28 mouse cellular contexts compared by ENCODE assay signal in genomic region chr13:55969473-55969872, GRCm38 (mm10).
DNase-seq lines count a peak whose midpoint lies in the region; ATAC-seq and TF ChIP-seq lines count a peak whose summit lies in the region.
"Had no signal": no experiment of that assay in that cellular context is flagged by ENCODE, and none has a peak within 500 bp of the region (broad histone marks: within the 10 kb centered on the region; RNA-seq: fewer than 3 reads in every experiment).

No protein-coding gene starts in this region.

- H3K4me3 ChIP-seq in forebrain, postnatal 0 days (ENCODE audit: low read depth, low read length), result no peak overlapping the region
- H3K4me3 ChIP-seq in forebrain, embryonic 12.5 days (replicated peaks), result no peak overlapping the region
- H3K4me3 ChIP-seq in liver, postnatal 0 days (ENCODE audit: low read depth, low read length), result no peak overlapping the region
- no peak overlapping the region for H3K4me3 ChIP-seq in liver, embryonic 12.5 days
- H3K4me3 ChIP-seq in MEL (ENCODE audit: control insufficient read depth in 1 of 2, insufficient read depth in 1 of 2, low read depth in 2 of 2, low read length in 2 of 2), result no peak overlapping the region
- H3K4me3 ChIP-seq in stomach, postnatal 0 days (ENCODE audit: low read depth, low read length), result no peak overlapping the region
- no peak overlapping the region for H3K4me3 ChIP-seq in thymus, adult 2 months (ENCODE audit: control insufficient read depth, insufficient read depth, low read length)
- H3K4me3 ChIP-seq: embryonic facial prominence, embryonic 15.5 days; forebrain, embryonic 15.5 days; heart, embryonic 13.5 days; hindbrain, embryonic 12.5 days; megakaryocyte, embryonic 14.5 days; midbrain, embryonic 15.5 days; myocyte; neural tube, embryonic 13.5 days had no signal

- H3K4me2 ChIP-seq in forebrain, postnatal 0 days (ENCODE audit: low read depth), result no peak overlapping the region
- H3K4me2 ChIP-seq in forebrain, embryonic 12.5 days, result no peak overlapping the region
- no peak overlapping the region for H3K4me2 ChIP-seq in liver, postnatal 0 days (ENCODE audit: low read depth, low read length)
- no peak overlapping the region for H3K4me2 ChIP-seq in liver, embryonic 12.5 days
- no peak overlapping the region for H3K4me2 ChIP-seq in stomach, postnatal 0 days (replicated peaks; ENCODE audit: low read depth)
- H3K4me2 ChIP-seq: embryonic facial prominence, embryonic 15.5 days; forebrain, embryonic 15.5 days; heart, embryonic 13.5 days; hindbrain, embryonic 12.5 days; midbrain, embryonic 15.5 days; neural tube, embryonic 13.5 days had no signal

- 85% methylated on average over 4 of the region's 4 CpGs for WGBS in forebrain, postnatal 0 days
- WGBS in forebrain, embryonic 12.5 days, result 84% methylated on average over 4 of the region's 4 CpGs
- 82% methylated on average over 4 of the region's 4 CpGs for WGBS in liver, postnatal 0 days (ENCODE audit: insufficient replicate concordance)
- WGBS in liver, embryonic 12.5 days (ENCODE audit: insufficient replicate concordance), result 69% methylated on average over 4 of the region's 4 CpGs
- WGBS in stomach, postnatal 0 days, result 91% methylated on average over 4 of the region's 4 CpGs
- WGBS in thymus, adult 2 months, result 93% methylated on average over 4 of the region's 4 CpGs

- no peak overlapping the region for H3K9ac ChIP-seq in forebrain, postnatal 0 days
- no peak overlapping the region for H3K9ac ChIP-seq in forebrain, embryonic 12.5 days
- H3K9ac ChIP-seq in liver, postnatal 0 days (replicated peaks), result no peak overlapping the region
- H3K9ac ChIP-seq in liver, embryonic 12.5 days, result no peak overlapping the region
- no peak overlapping the region for H3K9ac ChIP-seq in MEL (ENCODE audit: control insufficient read depth, low read depth, low read length, poor library complexity, severe bottlenecking)
- H3K9ac ChIP-seq in stomach, postnatal 0 days (ENCODE audit: low read length), result no peak overlapping the region
- H3K9ac ChIP-seq: embryonic facial prominence, embryonic 15.5 days; forebrain, embryonic 15.5 days; heart, embryonic 13.5 days; hindbrain, embryonic 12.5 days; midbrain, embryonic 15.5 days; neural tube, embryonic 13.5 days had no signal

- no peak for ATAC-seq in forebrain, postnatal 0 days
- ATAC-seq in forebrain, embryonic 12.5 days (ENCODE audit: low FRiP score), result no peak
- no peak for ATAC-seq in liver, postnatal 0 days
- ATAC-seq in liver, embryonic 12.5 days, result no peak
- no peak for ATAC-seq in stomach, postnatal 0 days (ENCODE audit: low FRiP score, low TSS enrichment)
- ATAC-seq: CD4-positive, CD25-positive, alpha-beta regulatory T cell, adult 4 months; forebrain, embryonic 15.5 days; inflammation-experienced regulatory T-cells, adult 6 months; midbrain, embryonic 15.5 days had no signal

- no peaks in the 10 kb centered on the region for H3K4me1 ChIP-seq in forebrain, postnatal 0 days (ENCODE audit: insufficient read depth)
- no peaks in the 10 kb centered on the region; the same call in 1 of the 2 replicates for H3K4me1 ChIP-seq in forebrain, embryonic 12.5 days
- H3K4me1 ChIP-seq in liver, postnatal 0 days (ENCODE audit: insufficient read depth), result no peaks in the 10 kb centered on the region
- no peaks in the 10 kb centered on the region for H3K4me1 ChIP-seq in liver, embryonic 12.5 days
- no peaks in the 10 kb centered on the region for H3K4me1 ChIP-seq in MEL (ENCODE audit: control insufficient read depth in 1 of 2, insufficient read depth in 2 of 2, low read length in 2 of 2)
- 0 out of 2 replicates have a peak, but pooled peaks cover 2% of the 10 kb centered on the region for H3K4me1 ChIP-seq in stomach, postnatal 0 days (replicated peaks; ENCODE audit: control insufficient read depth, insufficient read depth)
- no peaks in the 10 kb centered on the region for H3K4me1 ChIP-seq in thymus, adult 2 months (replicated peaks; ENCODE audit: control insufficient read depth, insufficient read depth, low read length)
- H3K4me1 ChIP-seq: embryonic facial prominence, embryonic 15.5 days; forebrain, embryonic 15.5 days; megakaryocyte, embryonic 14.5 days; midbrain, embryonic 15.5 days; neural tube, embryonic 13.5 days had no signal

- no peaks in the 10 kb centered on the region for H3K36me3 ChIP-seq in forebrain, postnatal 0 days (ENCODE audit: insufficient read depth)
- H3K36me3 ChIP-seq in forebrain, embryonic 12.5 days (replicated peaks), result no peaks in the 10 kb centered on the region
- H3K36me3 ChIP-seq in liver, postnatal 0 days (replicated peaks; ENCODE audit: insufficient read depth, low read length), result no peaks in the 10 kb centered on the region
- H3K36me3 ChIP-seq in liver, embryonic 12.5 days, result no peaks in the 10 kb centered on the region
- H3K36me3 ChIP-seq in MEL (ENCODE audit: control insufficient read depth in 1 of 2, insufficient read depth in 2 of 2, low read length in 2 of 2), result no peaks in the 10 kb centered on the region
- H3K36me3 ChIP-seq in stomach, postnatal 0 days (ENCODE audit: control insufficient read depth, insufficient read depth, low read length), result no peaks in the 10 kb centered on the region
- no peaks in the 10 kb centered on the region for H3K36me3 ChIP-seq in thymus, adult 2 months (ENCODE audit: control insufficient read depth, insufficient read depth, low read length)
- H3K36me3 ChIP-seq: embryonic facial prominence, embryonic 15.5 days; forebrain, embryonic 15.5 days; G1E; heart, embryonic 13.5 days; hindbrain, embryonic 12.5 days; midbrain, embryonic 15.5 days; neural tube, embryonic 13.5 days had no signal

- DNase-seq in forebrain, postnatal 0 days, result no peak
- no peak for DNase-seq in liver, postnatal 0 days
- DNase-seq in MEL (ENCODE audit: low read depth, low spot score), result peak; percentile 8
- no peak for DNase-seq in stomach, postnatal 0 days (ENCODE audit: low spot score)
- no peak for DNase-seq in thymus, adult 2 months
- DNase-seq: adrenal gland, postnatal 14 days; cerebellum, adult 9-10 months; gastrocnemius, postnatal 14 days; heart, adult 18-20 months; heart, postnatal 14 days; kidney, adult 8-10 months; kidney, postnatal 14 days; lung, postnatal 36 days; retina, postnatal 1 day; thymus, postnatal 36 days had no signal

- no peaks in the 10 kb centered on the region for H3K9me3 ChIP-seq in forebrain, postnatal 0 days (ENCODE audit: low read length)
- H3K9me3 ChIP-seq in forebrain, embryonic 12.5 days, result no peaks in the 10 kb centered on the region
- H3K9me3 ChIP-seq in liver, postnatal 0 days (ENCODE audit: low read length), result no peaks in the 10 kb centered on the region
- peaks cover 7% of the 10 kb centered on the region; the same call in 1 of the 2 replicates for H3K9me3 ChIP-seq in liver, embryonic 12.5 days (replicated peaks)
- no peaks in the 10 kb centered on the region for H3K9me3 ChIP-seq in MEL (replicated peaks; ENCODE audit: insufficient read depth, low read length)
- no peaks in the 10 kb centered on the region for H3K9me3 ChIP-seq in stomach, postnatal 0 days (ENCODE audit: control insufficient read depth, low read length)
- H3K9me3 ChIP-seq: embryonic facial prominence, embryonic 15.5 days; forebrain, embryonic 15.5 days; G1E; hindbrain, embryonic 12.5 days; midbrain, embryonic 15.5 days; neural tube, embryonic 13.5 days had no signal

- no peak for TF ChIP-seq RAD21 in MEL (IDR thresholded peaks at IDR 0.05; ENCODE audit: low read depth, low read length)

- H3K27ac ChIP-seq in forebrain, postnatal 0 days (ENCODE audit: low read depth, low read length), result no peak overlapping the region
- no peak overlapping the region for H3K27ac ChIP-seq in forebrain, embryonic 12.5 days
- H3K27ac ChIP-seq in liver, postnatal 0 days (ENCODE audit: low read depth), result no peak overlapping the region
- H3K27ac ChIP-seq in liver, embryonic 12.5 days, result no peak overlapping the region
- H3K27ac ChIP-seq in MEL (ENCODE audit: control insufficient read depth, low read depth, low read length), result no peak overlapping the region
- H3K27ac ChIP-seq in stomach, postnatal 0 days (replicated peaks), result no peak overlapping the region
- H3K27ac ChIP-seq in thymus, adult 2 months (ENCODE audit: control insufficient read depth, insufficient read depth, low read length), result no peak overlapping the region
- H3K27ac ChIP-seq: embryonic facial prominence, embryonic 15.5 days; forebrain, embryonic 15.5 days; heart, embryonic 13.5 days; hindbrain, embryonic 12.5 days; midbrain, embryonic 15.5 days; neural tube, embryonic 13.5 days had no signal

- 0 out of 2 replicates have a peak, but pooled peaks have one; percentile 10 for TF ChIP-seq CTCF in forebrain, postnatal 0 days (IDR thresholded peaks at IDR 0.05; ENCODE audit: low read depth)
- TF ChIP-seq CTCF in liver, postnatal 0 days (IDR thresholded peaks at IDR 0.05; ENCODE audit: low read depth), result peak; percentile 24
- TF ChIP-seq CTCF in MEL (IDR thresholded peaks at IDR 0.05 in 2 of 3, conservative IDR thresholded peaks at IDR 0.05 in 1 of 3; ENCODE audit: control insufficient read depth in 1 of 3, insufficient read depth in 1 of 3, low read depth in 2 of 3, low read length in 3 of 3, poor library complexity in 1 of 3, severe bottlenecking in 1 of 3), result no peak; a peak in 1 of 6 replicates
- peak; percentile 50 for TF ChIP-seq CTCF in stomach, postnatal 0 days (IDR thresholded peaks at IDR 0.05; ENCODE audit: low read depth)
- TF ChIP-seq CTCF in thymus, adult 2 months (IDR thresholded peaks at IDR 0.05; ENCODE audit: borderline replicate concordance, control insufficient read depth, extremely low read depth, insufficient read depth, low read length, poor library complexity), result no peak

- TF ChIP-seq EP300 in liver, postnatal 0 days (IDR thresholded peaks at IDR 0.05; ENCODE audit: low read depth), result no peak
- TF ChIP-seq EP300 in MEL (IDR thresholded peaks at IDR 0.05; ENCODE audit: low read depth in 1 of 2, low read length in 2 of 2), result no peak
- TF ChIP-seq EP300 in stomach, postnatal 0 days (optimal IDR thresholded peaks at IDR 0.05), result no peak

- H3K79me2 ChIP-seq in MEL (ENCODE audit: control insufficient read depth, insufficient read depth, low read length, poor library complexity), result no peaks in the 10 kb centered on the region

- no peak for TF ChIP-seq POLR2A in MEL (IDR thresholded peaks at IDR 0.05; ENCODE audit: control insufficient read depth in 1 of 2, insufficient read depth in 1 of 2, low read depth in 1 of 2, low read length in 2 of 2, poor library complexity in 1 of 2)
- TF ChIP-seq POLR2A in thymus, adult 2 months (IDR thresholded peaks at IDR 0.05; ENCODE audit: control insufficient read depth, extremely low read depth, insufficient read depth, low read length, poor library complexity), result no peak

- no peaks in the 10 kb centered on the region for H3K27me3 ChIP-seq in forebrain, postnatal 0 days (ENCODE audit: insufficient read depth, low read length)
- peaks cover 28% of the 10 kb centered on the region for H3K27me3 ChIP-seq in forebrain, embryonic 12.5 days
- H3K27me3 ChIP-seq in liver, postnatal 0 days (ENCODE audit: insufficient read depth, low read length), result peaks cover 11% of the 10 kb centered on the region
- peaks cover 19% of the 10 kb centered on the region for H3K27me3 ChIP-seq in liver, embryonic 12.5 days (replicated peaks)
- no peaks in the 10 kb centered on the region for H3K27me3 ChIP-seq in MEL (ENCODE audit: control insufficient read depth in 1 of 2, insufficient read depth in 2 of 2, low read length in 2 of 2)
- no peaks in the 10 kb centered on the region for H3K27me3 ChIP-seq in stomach, postnatal 0 days (ENCODE audit: control insufficient read depth, insufficient read depth, low read length)
- no peaks in the 10 kb centered on the region for H3K27me3 ChIP-seq in thymus, adult 2 months (ENCODE audit: control insufficient read depth, insufficient read depth, low read length)
- H3K27me3 ChIP-seq: forebrain, embryonic 15.5 days had no signal

Comparison
In these comparisons a context has a peak if more than half of its experiments do, and no peak if none do; other contexts are left out.
1. CTCF ChIP-seq: peak in forebrain, postnatal 0 days (single experiment), liver, postnatal 0 days (single experiment) and stomach, postnatal 0 days (single experiment); none in MEL (0 of 3) and thymus, adult 2 months (single experiment).